ENCODE assay signal across 8 mouse cellular contexts in the genomic region with DNA sequence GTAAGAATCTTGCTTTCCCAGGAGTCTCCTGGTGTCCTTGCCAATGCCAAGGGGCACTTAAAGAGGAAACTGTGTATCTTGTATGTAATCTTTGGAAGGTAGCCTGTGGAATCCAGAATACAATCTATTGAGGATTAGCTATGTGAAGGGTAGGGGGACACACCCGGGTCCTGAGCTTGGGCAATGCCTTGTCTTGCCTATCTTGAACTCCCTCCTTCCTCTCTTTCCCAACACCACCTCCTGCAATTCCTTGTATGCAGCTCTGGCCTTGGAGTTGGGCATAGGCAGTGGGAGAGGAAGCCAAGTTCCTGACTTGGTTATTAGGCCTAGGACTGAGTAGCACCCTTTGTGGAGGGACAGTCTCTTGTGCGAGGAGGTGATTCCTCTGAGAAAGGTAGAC. TPM values are rescaled to one million over a fixed set of nuclear protein-coding genes. Genes with fewer than 3 reads are reported as not detected.
DNase-seq lines count a peak whose midpoint lies in the region; ATAC-seq and TF ChIP-seq lines count a peak whose summit lies in the region.

No protein-coding gene starts in this region.

- H3K4me3 ChIP-seq in gastrocnemius, adult 2 months, result peak overlapping the region; percentile 94
- 0 out of 2 replicates have a peak overlapping the region, but pooled peaks have one; percentile 86 for H3K4me3 ChIP-seq in forebrain, embryonic 13.5 days
- peak overlapping the region; percentile 92 for H3K4me3 ChIP-seq in limb, embryonic 12.5 days (replicated peaks)

- 80% methylated on average over 2 of the region's 2 CpGs for WGBS in forebrain, embryonic 13.5 days
- WGBS in limb, embryonic 12.5 days, result 80% methylated on average over 2 of the region's 2 CpGs

- H3K4me1 ChIP-seq in forebrain, embryonic 13.5 days, result peaks cover 21% of the 10 kb centered on the region
- peaks cover 54% of the 10 kb centered on the region for H3K4me1 ChIP-seq in limb, embryonic 12.5 days (replicated peaks)

- no peaks in the 10 kb centered on the region for H3K27me3 ChIP-seq in forebrain, embryonic 13.5 days
- no peaks in the 10 kb centered on the region for H3K27me3 ChIP-seq in limb, embryonic 12.5 days

- ATAC-seq in forebrain, embryonic 13.5 days, result no peak
- no peak for ATAC-seq in limb, embryonic 12.5 days (ENCODE audit: insufficient number of reproducible peaks, insufficient read depth, low FRiP score, low TSS enrichment, low read depth)
- ATAC-seq in erythroid progenitor cell, adult 5-6 weeks (replicated peaks; ENCODE audit: low FRiP score, poor library complexity, severe bottlenecking), result no peak
- ATAC-seq in frontal cortex, adult (ENCODE audit: low TSS enrichment), result no peak

- no peak for TF ChIP-seq CTCF in gastrocnemius, adult 2 months (IDR thresholded peaks at IDR 0.05)

- no peak overlapping the region for H3K9ac ChIP-seq in forebrain, embryonic 13.5 days
- peak overlapping the region; percentile 97; the same call in 1 of the 2 replicates for H3K9ac ChIP-seq in limb, embryonic 12.5 days (replicated peaks)

- H3K4me2 ChIP-seq in forebrain, embryonic 13.5 days, result peak overlapping the region; percentile 72
- peak overlapping the region; percentile 79 for H3K4me2 ChIP-seq in limb, embryonic 12.5 days

- no peaks in the 10 kb centered on the region for H3K9me3 ChIP-seq in forebrain, embryonic 13.5 days (replicated peaks)
- H3K9me3 ChIP-seq in limb, embryonic 12.5 days, result no peaks in the 10 kb centered on the region

- intact Hi-C loops in gastrocnemius, adult 2 months (cut with DNase I), result no loop called here

- H3K36me3 ChIP-seq in forebrain, embryonic 13.5 days (ENCODE audit: poor library complexity, severe bottlenecking), result no peaks in the 10 kb centered on the region
- H3K36me3 ChIP-seq in limb, embryonic 12.5 days, result no peaks in the 10 kb centered on the region

- peak; percentile 26 for DNase-seq in gastrocnemius, adult 2 months
- no peak for DNase-seq in gastrocnemius, adult 8-10 months (ENCODE audit: low spot score in 2 of 2)
- peak; percentile 52 for DNase-seq in 3T3-L1 (ENCODE audit: low read depth, low spot score)
- DNase-seq in cerebellum, adult 9-11 months, result no peak

- H3K27ac ChIP-seq in gastrocnemius, adult 2 months, result peak overlapping the region; percentile 98
- no peak overlapping the region for H3K27ac ChIP-seq in forebrain, embryonic 13.5 days
- H3K27ac ChIP-seq in limb, embryonic 12.5 days, result peak overlapping the region; percentile 99

RNA-seq across cellular contexts. Expression of a gene that starts 1.8 kb away (rescaled TPM):
- total RNA-seq in gastrocnemius, adult 2 months (2021), result 10 to 100 TPM; 17.7 to 18.0 TPM
- 10 to 100 TPM; 15.7 to 19.6 (median 16.5) TPM for total RNA-seq in gastrocnemius, adult 8-10 months (2022)
- polyA plus RNA-seq in forebrain, embryonic 13.5 days (2015; fragmentation: Nextera tagmentation; extraction: Ambion mirVana), result 9.4 and 10.8 TPM in 2 replicates
- polyA plus RNA-seq in limb, embryonic 12.5 days (2016; fragmentation: Nextera tagmentation; extraction: Ambion mirVana), result 39.4 and 40.3 TPM in 2 replicates
- total RNA-seq in erythroid progenitor cell, adult 5-6 weeks (2015; ENCODE audit: low replicate concordance), result 2.1 and 2.9 TPM in 2 replicates
- 0.76 and 0.77 TPM in 2 replicates for total RNA-seq in erythroid progenitor cell, adult 5-6 weeks (2017; ENCODE audit: low replicate concordance)

Comparison
In these comparisons a context has a peak if more than half of its experiments do, and no peak if none do; other contexts are left out.
1. DNase-seq: peak in gastrocnemius, adult 2 months (single experiment) and 3T3-L1 (single experiment); none in gastrocnemius, adult 8-10 months (0 of 2) and cerebellum, adult 9-11 months (single experiment).
2. RNA of a gene that starts 1.8 kb away (total RNA-seq): 17.7 to 18.0 TPM in gastrocnemius, adult 2 months and 15.7 to 19.6 TPM in gastrocnemius, adult 8-10 months; 0.76 to 2.9 TPM in erythroid progenitor cell, adult 5-6 weeks; every median in the first group is over 4 times any median in the second.
3. Peak in every context shown above with its lines, with median percentiles within 50 percentile points of each other: H3K4me3 ChIP-seq.